Mouse (Mus musculus) liver, embryonic 14.5 days (tissue): ENCODE results near the gene Trim56.

Experiments used
- CTCF ChIP-seq: IDR thresholded peaks from 2 replicates; pipeline ENCODE4 v1.5.1; 2016; ENCODE audit warnings: antibody characterized with exemption, low read depth, control low read depth
- EP300 ChIP-seq: IDR thresholded peaks from 2 replicates; pipeline ENCODE4 v1.6.1; 2016; ENCODE audit warnings: antibody characterized with exemption, low read depth

DNA sequence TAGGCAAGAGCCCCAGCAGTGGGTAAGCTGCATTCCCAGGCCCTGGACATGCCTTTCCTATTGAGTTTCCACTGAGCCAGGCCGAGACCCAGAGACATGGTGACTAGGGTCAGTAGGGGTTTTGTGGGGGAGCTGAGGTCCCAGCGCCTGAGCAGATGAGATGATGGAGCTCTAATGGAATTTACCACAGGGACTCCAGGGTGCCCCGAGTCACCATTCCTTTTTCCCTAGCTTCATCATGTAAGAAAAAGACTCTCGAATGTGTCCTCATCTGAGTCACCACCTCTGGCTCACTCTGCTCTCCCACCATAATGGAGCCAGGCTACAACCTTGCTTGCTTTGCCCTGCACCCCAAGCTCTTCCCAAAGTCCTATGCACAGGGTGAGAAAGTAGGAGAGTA, 33.0 kb downstream of the Trim56 start:
- TF ChIP-seq CTCF (no peak), EP300 (no peak)
